Mouse (Mus musculus): ENCODE measurements around the gene Sytl3. TPM values are rescaled to one million over a fixed set of nuclear protein-coding genes. Genes with fewer than 3 reads are reported as not detected.
"Not testable (repeated sequence)": the region's sequence is repeated elsewhere in the genome, so short reads cannot be mapped to it uniquely, and the experiment has no call there.

Sytl3 gene
- total RNA-seq, 2 experiments from 2014 or later = 0.19 to 0.25 TPM

DNA sequence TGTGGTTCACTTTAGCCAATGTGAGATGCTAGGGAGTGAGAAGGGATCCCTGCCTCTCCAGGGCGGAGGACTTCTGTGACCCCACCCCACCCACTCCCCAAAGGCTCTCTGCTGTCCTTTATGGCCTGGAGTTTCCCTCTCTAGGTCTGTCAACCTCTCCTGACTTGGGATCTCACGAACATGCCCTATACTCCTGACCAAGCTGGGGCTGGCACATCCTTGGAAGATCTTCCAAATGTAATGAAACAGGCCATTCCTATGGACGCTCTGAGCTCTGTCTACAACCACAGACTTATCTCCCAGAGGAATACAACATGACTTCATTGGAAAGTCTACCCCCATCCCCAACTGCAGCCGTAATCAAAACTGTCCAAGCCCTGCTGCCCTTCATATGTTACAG, 14.2 kb upstream of the Sytl3 start:
- intact Hi-C loops (cut with DNase I) = not testable (repeated sequence)

GRCm38 (mm10) chr17:6645668-6646067, 13.2 kb upstream of the Sytl3 start:
- intact Hi-C loops (cut with DNase I) = not testable (repeated sequence)

More for the DNA sequence above, 14.2 kb upstream of the Sytl3 start:
- DNase-seq = not testable (repeated sequence)

GRCm38 (mm10) chr17:6646841-6647240, 12.1 kb upstream of the Sytl3 start:
- intact Hi-C loops (cut with DNase I); DNase-seq: not testable (repeated sequence)

More at GRCm38 (mm10) chr17:6645668-6646067, 13.2 kb upstream of the Sytl3 start:
- DNase-seq = not testable (repeated sequence)

DNA sequence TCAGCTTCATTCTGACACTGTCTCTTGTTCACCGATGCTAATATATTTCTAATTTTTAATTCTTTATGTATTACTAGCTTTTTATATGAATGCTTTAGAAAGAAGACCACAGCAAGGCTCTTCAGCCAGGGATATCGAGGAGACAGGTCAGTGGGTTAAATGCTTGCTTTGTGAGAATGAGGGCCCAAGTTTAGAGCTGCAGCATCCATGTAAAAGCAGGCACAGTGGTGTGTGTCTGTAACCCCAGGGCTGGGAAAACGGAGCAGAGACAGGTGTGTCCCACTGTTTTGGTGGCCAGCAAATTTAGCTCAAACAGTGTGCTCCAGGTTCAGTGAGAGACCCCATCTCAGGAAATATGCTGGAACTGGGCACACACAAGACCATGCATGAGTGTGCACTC, 11.4 kb upstream of the Sytl3 start:
- DNase-seq; intact Hi-C loops (cut with DNase I): not testable (repeated sequence)

GRCm38 (mm10) chr17:6650904-6651565, 7.9 kb upstream of the Sytl3 start:
- DNase-seq; intact Hi-C loops (cut with DNase I): not testable (repeated sequence)

- DNase-seq; intact Hi-C loops (cut with DNase I): not testable (repeated sequence)
These were observed 5.4 kb upstream of the Sytl3 start for GRCm38 (mm10) chr17:6653341-6653946.

DNA sequence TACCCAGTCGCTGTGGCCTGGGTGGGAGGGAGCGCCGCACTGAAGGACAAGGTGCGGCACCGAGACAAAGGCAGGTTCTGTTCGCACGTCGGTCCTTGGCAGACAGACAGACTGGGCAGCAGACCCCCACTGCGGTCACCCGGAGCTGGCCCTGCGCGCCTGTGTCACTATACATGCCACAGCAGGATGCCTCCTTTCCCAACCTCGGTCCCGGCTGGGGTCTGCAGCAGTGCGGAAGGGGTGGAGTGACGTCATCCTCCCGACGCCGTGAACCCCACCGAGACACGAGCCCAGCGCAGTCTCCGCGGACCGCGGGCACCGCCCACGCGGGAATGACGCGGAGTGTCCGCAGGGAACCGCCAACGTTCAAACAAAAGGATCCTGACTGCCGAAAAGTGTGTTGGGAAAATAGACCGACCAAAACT, 3.8 kb upstream of the Sytl3 start:
- peak; percentile 65 to 66 for DNase-seq
- intact Hi-C loops (cut with DNase I) = not testable (repeated sequence)

DNA sequence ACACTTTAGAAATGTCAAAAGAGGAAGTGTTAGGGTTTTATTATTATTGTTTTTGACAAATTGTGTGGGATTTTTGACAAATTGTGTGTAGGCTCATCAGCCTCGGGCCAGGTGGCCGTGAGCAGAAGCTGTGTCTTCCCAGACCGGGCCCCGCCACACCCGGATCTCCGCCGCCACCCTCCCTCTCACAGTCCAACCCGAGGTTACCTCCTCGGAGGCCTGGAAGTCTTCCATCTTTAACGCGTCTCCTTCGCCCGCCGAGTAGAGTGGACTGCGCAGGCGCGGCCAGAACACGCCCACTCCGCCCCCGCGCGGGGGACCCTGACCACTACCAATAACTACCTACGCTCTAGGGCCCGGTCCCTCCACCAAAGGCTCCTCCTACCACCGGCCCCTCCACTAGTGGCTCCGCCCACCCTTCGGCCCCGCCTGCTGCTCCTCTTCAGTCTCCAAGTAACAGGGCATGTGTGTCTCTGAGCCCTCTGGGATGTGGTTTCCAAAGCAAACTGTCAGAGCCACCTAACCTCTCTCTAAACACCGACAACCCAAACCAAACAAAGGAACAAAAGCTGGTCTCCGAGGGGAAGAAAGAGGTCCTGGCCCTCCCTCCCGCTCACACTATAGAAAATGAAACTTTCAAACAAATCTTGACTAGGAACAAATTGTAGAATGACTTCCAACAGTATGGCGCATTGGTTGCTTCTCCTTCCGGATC, 3.2 kb upstream of the Sytl3 start, which contains the start of gene Dynlt1f:
Dynlt1f (minus strand) TSS at position 334 of the 715 bp plus-strand sequence.
- intact Hi-C loops (cut with DNase I) = not testable (repeated sequence)
- DNase-seq = peak; percentile 70 to 82

GRCm38 (mm10) chr17:6656471-6656870, 2.4 kb upstream of the Sytl3 start:
- peak in 1 of 2 experiments; percentile 41 for DNase-seq
- intact Hi-C loops (cut with DNase I) = not testable (repeated sequence)

DNA sequence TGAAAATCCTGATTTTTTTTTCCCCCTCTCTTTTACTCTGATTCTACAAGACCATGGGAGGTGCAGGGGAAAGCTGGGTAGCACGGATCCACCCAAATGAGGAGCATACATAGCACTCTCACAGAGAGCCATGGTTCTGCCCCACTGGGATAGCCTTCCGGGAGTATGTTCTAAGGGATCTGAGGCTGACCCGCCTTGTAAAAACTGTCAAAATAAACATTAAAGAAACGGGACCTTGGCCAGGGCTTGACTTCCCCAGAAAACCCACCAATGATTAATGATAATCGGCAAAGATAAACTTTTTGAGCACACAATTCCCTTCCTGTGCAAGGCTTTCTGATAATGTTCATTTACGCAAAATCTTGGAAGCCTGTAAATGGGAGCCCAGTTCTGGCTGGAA, 1.7 kb downstream of the Sytl3 start:
- intact Hi-C loops (cut with DNase I) = not testable (repeated sequence)
- peak in 1 of 2 experiments; percentile 47 for DNase-seq

DNA sequence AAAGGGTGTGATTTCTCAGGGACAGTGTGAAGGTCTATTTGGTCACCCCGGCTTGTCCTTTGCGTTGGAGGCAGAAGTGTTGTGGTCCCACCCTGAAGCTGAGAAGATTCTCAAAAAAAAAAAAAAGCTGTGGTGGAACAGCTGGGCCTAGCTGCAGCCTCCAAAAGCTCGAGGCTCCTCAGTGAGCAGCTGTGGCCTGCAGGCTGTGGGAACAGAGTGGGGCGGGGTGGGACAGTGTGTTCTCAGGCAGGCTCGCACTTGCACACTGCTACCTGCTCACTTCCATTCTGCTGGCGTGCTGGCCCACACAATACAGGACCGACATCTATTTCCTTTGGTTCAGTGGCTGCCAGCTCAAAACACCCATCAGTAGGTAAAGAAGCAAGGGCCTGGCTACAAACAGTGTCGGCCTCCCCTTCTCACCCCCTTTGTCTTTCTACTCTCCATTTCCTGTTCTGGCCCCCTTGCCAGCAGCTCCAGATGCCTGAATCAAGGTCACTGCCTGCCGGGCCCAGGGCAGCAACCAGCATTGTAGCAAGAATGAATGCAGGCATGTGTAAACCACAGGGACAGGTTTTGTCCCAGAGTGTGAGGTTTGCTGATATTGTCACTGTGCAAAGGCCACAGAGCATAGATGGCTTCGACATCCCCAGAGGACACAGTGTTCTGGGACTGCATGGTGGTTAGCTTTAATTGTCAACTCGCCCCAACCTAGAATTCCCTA, 2.4 kb downstream of the Sytl3 start:
- DNase-seq = peak in 1 of 2 experiments; percentile 45
- intact Hi-C loops (cut with DNase I) = not testable (repeated sequence)

GRCm38 (mm10) chr17:6662840-6663239, 3.9 kb downstream of the Sytl3 start:
- intact Hi-C loops (cut with DNase I) = not testable (repeated sequence)

DNA sequence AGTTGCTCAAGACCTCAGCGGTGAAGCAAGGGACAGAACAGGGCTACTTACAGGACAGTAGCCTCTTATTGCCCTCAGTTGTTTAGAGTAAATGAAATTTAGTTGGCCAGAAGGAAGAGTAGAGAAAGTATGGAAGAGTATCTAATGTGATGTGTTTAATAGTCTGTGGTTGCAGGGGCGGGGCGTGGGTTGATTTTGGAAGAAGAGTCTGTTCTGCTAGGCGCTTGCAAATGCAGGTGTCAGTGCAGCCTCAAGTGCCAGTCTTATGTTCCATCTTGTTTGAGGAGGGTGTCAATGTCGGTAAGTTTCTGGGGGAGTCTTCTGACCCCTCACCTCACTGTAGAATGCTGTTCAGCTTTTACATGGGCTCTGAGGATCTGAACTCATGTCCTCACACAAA, 6.5 kb downstream of the Sytl3 start:
- intact Hi-C loops (cut with DNase I); DNase-seq: not testable (repeated sequence)

More at GRCm38 (mm10) chr17:6662840-6663239, 3.9 kb downstream of the Sytl3 start:
- DNase-seq = not testable (repeated sequence)

- DNase-seq; intact Hi-C loops (cut with DNase I): not testable (repeated sequence)
These were observed 9.6 kb downstream of the Sytl3 start for GRCm38 (mm10) chr17:6668522-6668921.

GRCm38 (mm10) chr17:6674297-6674696, 15.4 kb downstream of the Sytl3 start:
- intact Hi-C loops (cut with DNase I); DNase-seq: not testable (repeated sequence)

DNA sequence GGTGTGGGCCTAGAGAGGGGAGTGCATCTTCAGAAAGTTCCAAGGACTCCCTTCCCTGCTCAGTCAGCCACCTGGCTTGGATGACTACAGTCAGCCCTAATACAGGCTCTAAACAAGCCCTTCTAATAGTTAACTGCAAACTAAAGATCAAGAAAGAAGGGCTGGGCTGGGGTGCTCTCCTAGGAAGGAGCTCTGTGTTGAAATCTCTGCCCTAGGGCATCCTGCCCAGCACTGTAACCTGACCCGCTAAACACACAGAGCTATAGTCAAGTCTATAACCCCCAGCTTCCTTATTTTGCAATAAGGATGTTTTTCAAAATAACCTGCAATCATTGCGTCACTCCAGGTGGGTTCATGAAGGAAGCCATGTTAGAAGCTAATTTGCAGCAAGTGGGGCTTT, 19.2 kb downstream of the Sytl3 start:
- intact Hi-C loops (cut with DNase I); DNase-seq: not testable (repeated sequence)

DNA sequence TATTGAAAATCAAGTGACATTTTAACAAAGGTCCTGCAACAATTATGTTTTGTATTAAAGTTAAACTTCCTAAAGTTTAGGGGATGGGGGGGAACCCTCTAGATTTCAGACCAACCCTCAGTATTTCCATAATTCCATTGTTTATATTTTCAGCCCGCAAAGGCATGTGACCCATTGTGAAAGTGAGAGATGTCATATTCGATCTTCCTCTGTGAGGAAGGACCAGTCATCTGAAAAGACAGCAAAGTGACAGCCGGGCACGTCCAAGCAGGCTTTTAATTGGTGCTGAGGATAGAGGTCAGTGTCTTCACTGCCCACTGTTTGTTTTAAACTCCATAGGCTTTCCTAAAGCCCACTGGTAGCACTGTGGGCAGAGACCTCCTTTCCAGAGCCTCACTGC, 22.8 kb downstream of the Sytl3 start:
- intact Hi-C loops (cut with DNase I); DNase-seq: not testable (repeated sequence)

GRCm38 (mm10) chr17:6683702-6684101, 24.8 kb downstream of the Sytl3 start:
- DNase-seq; intact Hi-C loops (cut with DNase I): not testable (repeated sequence)

DNA sequence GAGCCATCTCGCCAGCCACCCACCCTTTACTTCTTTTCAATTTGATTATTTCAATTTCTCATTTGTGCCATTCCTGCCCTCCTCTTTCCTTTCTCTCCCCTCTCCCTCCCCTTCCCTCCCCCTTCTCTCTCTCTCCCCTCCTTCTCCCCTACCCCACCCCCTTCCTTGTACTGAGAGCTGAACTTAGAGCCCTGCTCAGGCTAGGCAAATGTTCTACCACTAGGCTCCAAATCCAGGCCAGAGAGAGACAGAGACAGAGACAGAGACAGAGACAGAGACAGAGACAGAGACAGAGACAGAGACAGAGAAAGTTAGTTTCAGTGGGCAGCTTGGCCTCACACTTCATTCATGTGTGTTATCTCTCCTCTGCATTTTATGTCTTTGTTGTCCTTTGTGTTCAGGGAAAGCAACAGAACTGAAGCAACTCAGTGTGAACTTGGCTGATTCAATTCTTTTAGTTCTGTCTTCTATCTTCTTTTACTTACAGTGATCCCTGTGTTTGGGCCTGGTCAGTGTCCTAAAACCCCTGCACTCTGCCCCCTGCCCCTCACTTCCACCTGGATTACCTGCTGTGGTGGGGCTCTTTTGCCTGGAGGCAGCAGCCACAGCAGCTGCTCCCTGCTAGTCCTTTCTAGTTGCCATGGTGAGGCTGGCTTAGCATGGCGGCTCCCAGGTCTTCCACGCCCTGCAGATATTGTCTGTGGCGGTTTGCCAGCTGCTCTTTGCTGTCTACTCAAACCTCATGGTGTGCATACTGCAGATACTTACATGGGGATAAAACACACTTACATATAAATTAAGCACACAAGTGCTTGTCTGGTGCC, 25.8 kb downstream of the Sytl3 start:
- DNase-seq; intact Hi-C loops (cut with DNase I): not testable (repeated sequence)

All from heart, postnatal 36 days (tissue).